Mouse (Mus musculus): Measurements from ENCODE around the gene Ccdc153.
A peak's percentile ranks its signal among the peaks of the same experiment; 100 is the strongest.

Gene Ccdc153

GRCm38 (mm10) chr9:44287401-44288075 is 47.1 kb downstream of the Ccdc153 start:
- no peak for DNase-seq (ENCODE audit: low spot score)

- no peak for DNase-seq (ENCODE audit: low spot score)
Measured at GRCm38 (mm10) chr9:44288076-44288958, 47.8 kb downstream of the Ccdc153 start, which contains the start of gene Abcg4. TSS of gene Abcg4 (minus strand) at chr9:44288615.

GRCm38 (mm10) chr9:44288959-44289291 is 48.4 kb downstream of the Ccdc153 start:
- no peak for DNase-seq (ENCODE audit: low spot score)

GRCm38 (mm10) chr9:44292490-44292889 is 52.0 kb downstream of the Ccdc153 start:
- DNase-seq (ENCODE audit: low spot score) = peak; percentile 58
